Mouse (Mus musculus) ES-E14 (cell line): ENCODE measurements around the gene Shld2.

ENCODE experiments used
- CHD2 ChIP-seq: IDR thresholded peaks from 2 replicates; pipeline ENCODE4 v1.6.1; 2014; ENCODE audit warnings: mild to moderate bottlenecking, low read depth, low read length, inconsistent platforms
- MAFK ChIP-seq: IDR thresholded peaks from 2 replicates; pipeline ENCODE4 v1.6.1; 2014; ENCODE audit warnings: mild to moderate bottlenecking, low read depth, low read length, inconsistent platforms; ENCODE audit not compliant: insufficient read depth
- ZC3H11A ChIP-seq: IDR thresholded peaks from 2 replicates; pipeline ENCODE4 v1.6.1; 2012; ENCODE audit warnings: low read depth, mild to moderate bottlenecking, inconsistent platforms, low read length, borderline replicate concordance

DNA sequence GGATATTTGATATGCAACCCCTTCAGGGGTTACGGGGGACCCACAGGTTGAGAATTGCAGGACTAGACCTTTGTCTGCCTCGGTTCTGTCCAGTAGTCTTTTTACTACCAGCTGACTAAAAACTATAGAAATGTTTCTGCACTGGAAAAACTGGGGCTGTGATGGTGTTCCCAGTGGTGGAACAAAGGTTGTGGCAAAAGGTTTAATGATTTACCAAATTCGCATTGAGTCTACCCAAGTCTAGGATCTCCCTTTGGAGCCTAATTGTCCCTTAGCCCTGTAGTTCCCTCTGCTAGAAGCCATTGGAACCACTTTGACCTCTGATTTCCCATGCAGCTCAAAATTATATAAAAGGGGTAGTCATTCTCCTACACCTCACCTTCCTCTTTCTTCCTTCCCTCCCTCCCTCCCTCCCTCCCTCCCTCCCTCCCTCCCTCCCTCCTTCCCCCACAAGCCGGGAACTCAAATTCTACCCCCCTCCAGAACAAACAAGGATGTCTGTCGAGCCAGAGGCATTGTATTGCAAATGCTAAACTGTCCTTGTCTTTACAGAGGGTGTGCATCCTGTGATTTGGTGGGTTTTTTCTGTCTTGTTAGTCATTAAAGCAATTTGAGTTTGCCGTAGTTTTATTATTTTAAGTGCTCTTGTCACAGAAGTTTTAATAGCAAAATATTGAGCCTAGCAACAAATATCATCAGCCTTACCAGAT lies 2.2 kb upstream of the Shld2 start:
- TF ChIP-seq ZC3H11A (no peak), CHD2 (no peak), MAFK (no peak)
